Mouse (Mus musculus): ENCODE results near the gene Olfr1248. TPM values are rescaled to one million over a fixed set of nuclear protein-coding genes. Genes with fewer than 3 reads are reported as not detected.
"Not testable (repeated sequence)": the region's sequence is repeated elsewhere in the genome, so short reads cannot be mapped to it uniquely, and the experiment has no call there.

Olfr1248 gene
- total RNA-seq (2021), result not detected
- long read RNA-seq, experiment 1, result 0 reads
- long read RNA-seq, experiment 2, result 0 reads

- not testable (repeated sequence) for DNase-seq (ENCODE audit: low spot score)
Observed at GRCm38 (mm10) chr2:89618145-89618544, at the start of gene Olfr1248. Gene Olfr1248 (minus strand): TSS chr2:89618245.

- no peak for DNase-seq (ENCODE audit: low spot score)
Observed at GRCm38 (mm10) chr2:89661367-89661766, 43.3 kb upstream of the Olfr1248 start, which contains the start of gene Olfr1250. Gene Olfr1250 (minus strand): TSS chr2:89661467.

- no peak for DNase-seq (ENCODE audit: low spot score)
Observed at GRCm38 (mm10) chr2:89634883-89635282, 16.8 kb upstream of the Olfr1248 start, which contains the start of gene Olfr1249. Gene Olfr1249 (minus strand): TSS chr2:89634983.

GRCm38 (mm10) chr2:89614030-89614429 lies 4.0 kb downstream of the Olfr1248 start, which contains the start of gene Olfr1247:
Gene Olfr1247 (minus strand): TSS chr2:89614130.
- DNase-seq (ENCODE audit: low spot score), result no peak

- DNase-seq (ENCODE audit: low spot score), result no peak
Observed at GRCm38 (mm10) chr2:89593057-89593456, 25.0 kb downstream of the Olfr1248 start, which contains the start of gene Olfr1246. Gene Olfr1246 (minus strand): TSS chr2:89593157.

- DNase-seq (ENCODE audit: low spot score), result no peak
Observed at GRCm38 (mm10) chr2:89578347-89578746, 39.7 kb downstream of the Olfr1248 start, which contains the start of gene Olfr1245. Gene Olfr1245 (minus strand): TSS chr2:89578447.

Other genes starting within 250 kb of the Olfr1248 start
- gene Olfr1238, start 208.6 kb downstream of the Olfr1248 start, total RNA-seq (2021), result not detected
- not detected for gene Olfr1239, start 197.8 kb downstream of the Olfr1248 start, total RNA-seq (2021)
- gene Olfr1240, start 175.2 kb downstream of the Olfr1248 start, total RNA-seq (2021), result not detected
- not detected for gene Olfr1241, start 131.1 kb downstream of the Olfr1248 start, total RNA-seq (2021)
- not detected for gene Olfr1242, start 119.9 kb downstream of the Olfr1248 start, total RNA-seq (2021)
- not detected for gene Olfr1243, start 86.8 kb downstream of the Olfr1248 start, total RNA-seq (2021)
- not detected for gene Olfr1245, start 39.8 kb downstream of the Olfr1248 start, total RNA-seq (2021)
- not detected for gene Olfr1246, start 25.1 kb downstream of the Olfr1248 start, total RNA-seq (2021)
- gene Olfr1247, start 4.1 kb downstream of the Olfr1248 start, total RNA-seq (2021), result under 1 TPM in 1 of 2 experiments, not detected in 1; 0.05 TPM
- gene Olfr1249, start 16.7 kb upstream of the Olfr1248 start, total RNA-seq (2021), result not detected
- gene Olfr1250, start 43.2 kb upstream of the Olfr1248 start, total RNA-seq (2021), result not detected
- not detected for gene Olfr1251, start 53.7 kb upstream of the Olfr1248 start, total RNA-seq (2021)
- not detected for gene Olfr1252, start 106.8 kb upstream of the Olfr1248 start, total RNA-seq (2021)
- gene Olfr1253, start 138.8 kb upstream of the Olfr1248 start, total RNA-seq (2021), result not detected
- gene Olfr1254, start 175.4 kb upstream of the Olfr1248 start, total RNA-seq (2021), result not detected
- gene Olfr1255, start 193.8 kb upstream of the Olfr1248 start, total RNA-seq (2021), result not detected
- not detected for gene Olfr1256, start 223.3 kb upstream of the Olfr1248 start, total RNA-seq (2021)
- not detected for gene Olfr48, start 230.0 kb upstream of the Olfr1248 start, total RNA-seq (2021)

Data from gastrocnemius, adult 18-20 months (tissue).